Mouse (Mus musculus): ENCODE data around the gene Epx.
"Not testable (repeated sequence)": the region's sequence is repeated elsewhere in the genome, so short reads cannot be mapped to it uniquely, and the experiment has no call there.

Epx gene

DNA sequence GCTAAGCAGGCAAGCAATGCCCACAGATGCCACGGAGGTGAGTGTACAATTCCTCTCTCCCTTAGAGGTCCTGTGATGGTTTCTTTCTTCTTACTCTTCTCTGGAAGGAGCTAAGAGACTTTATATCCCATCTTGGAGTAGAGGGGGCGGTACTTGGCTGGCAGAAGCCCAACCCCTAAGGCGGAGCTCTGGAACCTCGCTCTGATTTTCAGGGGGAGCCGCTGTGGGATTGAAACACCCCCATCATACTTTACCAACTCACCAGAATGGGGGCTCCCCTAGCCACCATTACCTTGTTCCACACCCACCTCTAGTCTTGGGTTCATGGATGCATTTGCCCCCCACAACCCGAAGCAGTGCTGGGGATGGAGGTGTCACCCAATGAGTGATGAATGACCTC is at the start of gene Epx:
Gene Epx, minus strand, starts transcription at position 101 of the 400 bp plus-strand sequence.
- no peak for ATAC-seq (ENCODE audit: insufficient number of reproducible peaks, low FRiP score, low TSS enrichment)

DNA sequence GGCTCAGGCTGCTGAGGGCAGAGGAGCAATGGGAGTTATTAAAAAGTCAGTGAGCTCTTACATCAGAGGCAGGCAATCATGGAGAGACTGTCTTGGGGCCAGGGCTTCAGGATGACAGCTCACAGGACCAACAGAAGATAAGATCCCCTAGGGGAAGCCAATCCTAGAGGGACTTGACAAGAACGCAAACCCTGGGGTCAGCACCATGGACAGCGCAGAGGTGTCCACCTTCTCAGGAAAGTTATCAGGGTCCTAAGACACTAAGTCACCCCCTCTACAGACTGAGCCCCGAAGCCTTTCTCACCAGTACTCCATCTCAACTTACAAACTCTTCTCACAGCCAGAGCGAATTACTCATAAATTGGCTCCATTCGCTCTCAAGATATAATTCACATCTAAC is 45.6 kb upstream of the Epx start, which contains the start of gene Olfr464:
Gene Olfr464, minus strand, starts transcription at position 2 of the 400 bp plus-strand sequence.
- no peak for ATAC-seq (ENCODE audit: insufficient number of reproducible peaks, low FRiP score, low TSS enrichment)

DNA sequence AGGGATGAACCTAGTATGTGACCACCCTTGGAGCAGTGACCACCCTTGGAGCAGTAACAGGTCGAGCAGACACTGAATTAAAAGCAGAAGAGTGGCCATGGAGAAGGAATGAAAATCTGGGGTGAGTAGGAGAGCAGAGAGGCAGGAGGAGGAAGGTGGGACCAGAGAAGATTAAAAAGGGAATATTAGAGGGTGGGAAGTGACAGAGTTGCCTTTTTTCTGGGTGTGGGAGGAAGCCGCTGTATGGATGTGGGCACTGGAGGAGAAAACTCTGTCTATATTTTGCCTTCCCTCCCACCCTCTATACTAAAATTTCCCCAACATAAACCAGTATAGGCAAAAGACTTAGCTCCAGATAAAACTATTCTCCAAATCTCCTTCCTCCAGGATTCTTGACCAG is 45.0 kb upstream of the Epx start:
- no peak for ATAC-seq (ENCODE audit: insufficient number of reproducible peaks, low FRiP score, low TSS enrichment)

DNA sequence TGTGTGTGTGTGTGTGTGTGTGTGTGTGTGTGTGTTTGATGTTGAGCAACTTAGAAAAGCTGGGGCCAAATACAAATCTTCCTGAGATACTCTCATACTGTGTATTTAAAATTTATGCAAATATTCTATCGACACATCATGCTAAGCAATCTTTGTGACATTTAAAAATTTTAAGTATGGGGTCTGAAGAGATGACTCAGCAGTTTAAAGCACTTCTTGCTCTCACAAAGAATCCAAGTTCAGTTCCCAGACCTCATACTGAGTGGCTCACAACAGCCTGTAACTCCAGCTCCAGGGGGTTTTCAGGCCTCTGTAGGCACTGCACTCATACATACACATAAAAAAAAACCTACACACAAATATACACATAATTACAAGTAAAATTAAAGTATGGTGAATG is 40.7 kb upstream of the Epx start:
- no peak for ATAC-seq (ENCODE audit: insufficient number of reproducible peaks, low FRiP score, low TSS enrichment)

DNA sequence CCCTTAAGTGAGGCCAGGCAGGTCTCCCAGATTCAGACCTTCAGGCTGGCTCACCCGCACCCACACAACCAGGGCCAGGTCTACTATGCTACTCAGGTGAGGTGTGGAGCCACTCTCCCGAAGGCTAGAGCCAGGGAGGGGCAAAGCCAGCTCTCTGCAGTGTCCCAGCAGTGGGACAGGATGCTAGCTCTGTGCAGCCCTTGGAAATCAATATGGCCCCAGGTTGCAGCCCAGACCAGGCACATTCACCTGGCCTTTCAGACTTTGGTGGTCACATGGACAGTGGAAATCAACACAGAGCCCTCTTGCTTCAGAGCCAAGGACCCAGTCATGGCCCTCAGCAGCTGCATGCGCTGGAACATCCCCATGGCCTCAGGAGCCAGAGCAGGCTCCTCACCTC is 29.0 kb upstream of the Epx start:
- ATAC-seq (ENCODE audit: insufficient number of reproducible peaks, low FRiP score, low TSS enrichment) = no peak

GRCm38 (mm10) chr11:87897287-87897686 is 22.0 kb upstream of the Epx start, which contains the start of gene Olfr463:
Olfr463 (minus strand) TSS chr11:87897387.
- no peak for ATAC-seq (ENCODE audit: insufficient number of reproducible peaks, low FRiP score, low TSS enrichment)

GRCm38 (mm10) chr11:87892168-87892567 is 16.8 kb upstream of the Epx start, which contains the start of gene Olfr462:
Olfr462 (minus strand) TSS chr11:87892268.
- no peak for ATAC-seq (ENCODE audit: insufficient number of reproducible peaks, low FRiP score, low TSS enrichment)

- ATAC-seq (ENCODE audit: insufficient number of reproducible peaks, low FRiP score, low TSS enrichment) = no peak
Measured at GRCm38 (mm10) chr11:87884856-87885255, 9.5 kb upstream of the Epx start.

GRCm38 (mm10) chr11:87883493-87883892 is 8.2 kb upstream of the Epx start:
- ATAC-seq (ENCODE audit: insufficient number of reproducible peaks, low FRiP score, low TSS enrichment) = no peak

DNA sequence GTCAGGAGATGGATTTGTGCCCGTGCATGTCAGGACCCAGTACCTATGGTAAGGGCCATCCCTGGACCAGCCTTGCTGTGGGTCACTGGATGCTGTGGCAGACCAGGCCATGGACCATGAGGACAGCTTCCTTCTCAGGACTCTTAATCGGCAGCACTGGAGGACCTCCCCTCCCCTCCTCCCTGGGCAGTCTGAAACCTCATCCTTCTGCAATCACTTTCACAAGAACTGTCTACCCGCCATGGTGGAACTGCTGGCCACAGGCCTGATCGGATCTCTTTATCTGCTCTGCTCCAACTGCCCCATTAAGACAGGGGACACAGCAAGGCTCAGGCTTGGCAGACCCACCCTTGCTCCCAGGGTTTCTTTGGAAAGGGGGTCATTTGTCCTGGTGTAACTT is 6.4 kb upstream of the Epx start:
- no peak for ATAC-seq (ENCODE audit: insufficient number of reproducible peaks, low FRiP score, low TSS enrichment)

DNA sequence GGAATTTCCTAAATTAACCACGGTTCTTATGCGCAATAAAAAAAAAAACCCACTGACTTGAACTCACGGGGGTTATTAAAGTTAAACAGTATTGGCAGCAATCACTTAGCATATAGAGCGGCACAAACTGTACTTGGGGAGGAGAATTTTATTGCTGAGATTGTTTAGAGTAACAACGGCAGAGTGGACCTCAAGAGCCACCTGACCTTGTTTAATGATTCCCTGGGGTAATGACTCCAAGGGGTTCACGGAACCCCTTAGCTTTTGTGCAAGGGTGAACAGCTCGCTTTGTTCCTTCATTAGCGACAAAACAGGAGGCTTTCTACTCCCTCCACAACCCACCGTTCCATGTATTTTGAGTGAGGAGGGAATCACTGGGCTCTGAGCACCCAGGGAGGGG is 4.5 kb upstream of the Epx start:
- ATAC-seq (ENCODE audit: insufficient number of reproducible peaks, low FRiP score, low TSS enrichment) = no peak

DNA sequence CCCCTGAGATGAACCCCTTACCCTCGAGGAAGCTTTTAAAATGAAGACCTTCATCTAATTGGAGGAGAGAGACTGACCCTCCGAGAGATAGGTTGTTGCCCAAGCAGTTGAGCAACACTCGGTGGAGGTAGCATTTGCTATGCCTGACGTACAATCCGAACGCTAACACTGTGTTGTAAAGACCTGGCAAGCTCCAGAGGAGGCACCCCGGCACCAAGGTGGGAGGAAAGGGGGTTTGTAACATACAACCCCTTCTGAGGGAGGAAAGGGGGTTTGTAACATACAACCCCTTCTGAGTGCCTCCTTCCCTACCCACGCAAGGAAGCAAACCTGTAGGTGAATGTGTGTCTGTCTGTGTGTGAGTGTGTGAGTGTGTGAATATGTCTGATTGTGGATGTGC is 3.6 kb downstream of the Epx start:
- no peak for ATAC-seq (ENCODE audit: insufficient number of reproducible peaks, low FRiP score, low TSS enrichment)

- ATAC-seq (ENCODE audit: insufficient number of reproducible peaks, low FRiP score, low TSS enrichment) = no peak
Measured at GRCm38 (mm10) chr11:87870096-87870495, 5.2 kb downstream of the Epx start.

DNA sequence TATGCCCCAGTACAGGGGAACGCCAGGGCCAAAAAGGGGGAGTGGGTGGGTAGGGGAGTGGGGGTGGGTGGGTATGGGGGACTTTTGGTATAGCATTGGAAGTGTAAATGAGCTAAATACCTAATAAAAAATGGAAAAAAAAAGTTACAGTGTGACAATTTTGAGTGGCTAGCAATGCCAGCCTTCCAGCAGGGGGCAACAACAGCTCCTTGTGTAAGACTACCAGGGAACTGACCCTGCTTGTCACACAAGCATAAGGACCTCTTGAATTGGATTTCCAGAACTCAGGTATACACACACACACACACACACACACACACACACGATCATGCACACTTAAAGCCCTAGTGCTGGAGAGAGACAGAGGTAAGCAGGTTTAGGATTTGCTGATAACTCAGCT is 8.4 kb downstream of the Epx start:
- not testable (repeated sequence) for ATAC-seq (ENCODE audit: insufficient number of reproducible peaks, low FRiP score, low TSS enrichment)

DNA sequence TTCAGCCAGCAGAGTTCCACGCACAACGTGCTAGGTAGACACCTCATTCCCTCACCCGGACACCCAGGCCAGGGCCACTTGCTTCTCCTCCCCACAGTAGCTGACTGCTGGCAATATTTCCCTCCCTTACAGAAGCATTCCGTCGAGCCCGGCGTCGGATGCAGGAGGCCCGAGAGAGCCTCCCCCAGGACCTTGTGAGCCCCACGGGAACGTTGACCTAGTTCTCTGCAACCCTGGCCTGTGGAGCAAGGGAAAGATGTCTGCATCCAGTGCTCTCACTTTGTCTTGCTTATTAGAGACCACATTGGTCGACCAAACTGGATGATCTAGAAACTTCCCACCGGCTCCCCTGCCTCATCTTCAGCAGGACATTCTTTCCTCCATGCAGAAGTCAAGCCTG is 12.5 kb downstream of the Epx start:
- ATAC-seq (ENCODE audit: insufficient number of reproducible peaks, low FRiP score, low TSS enrichment) = no peak

DNA sequence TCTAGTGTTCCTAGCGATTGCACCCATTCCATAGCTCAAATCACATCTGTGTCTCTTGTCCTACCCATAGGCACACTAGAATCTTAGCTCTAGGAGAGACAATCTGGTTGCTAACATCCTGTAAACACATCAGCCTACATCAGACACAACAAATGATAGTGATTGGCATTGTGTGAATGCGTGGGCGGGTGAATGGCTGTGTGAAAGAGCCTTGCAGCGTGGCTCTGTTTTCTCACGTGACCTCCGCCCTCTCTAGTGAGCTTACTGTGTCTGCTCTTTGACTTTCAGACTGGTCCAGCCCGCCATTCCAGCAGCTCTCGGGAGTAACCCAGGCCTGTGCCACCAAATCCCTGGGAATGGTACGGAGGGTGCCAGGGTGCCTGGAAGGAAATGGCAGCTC is 14.9 kb downstream of the Epx start:
- no peak for ATAC-seq (ENCODE audit: insufficient number of reproducible peaks, low FRiP score, low TSS enrichment)

GRCm38 (mm10) chr11:87859273-87859672 is 16.1 kb downstream of the Epx start:
- no peak for ATAC-seq (ENCODE audit: insufficient number of reproducible peaks, low FRiP score, low TSS enrichment)

GRCm38 (mm10) chr11:87854550-87854949 is 20.8 kb downstream of the Epx start:
- no peak for ATAC-seq (ENCODE audit: insufficient number of reproducible peaks, low FRiP score, low TSS enrichment)

GRCm38 (mm10) chr11:87853597-87853954 is 21.8 kb downstream of the Epx start:
- no peak for ATAC-seq (ENCODE audit: insufficient number of reproducible peaks, low FRiP score, low TSS enrichment)

DNA sequence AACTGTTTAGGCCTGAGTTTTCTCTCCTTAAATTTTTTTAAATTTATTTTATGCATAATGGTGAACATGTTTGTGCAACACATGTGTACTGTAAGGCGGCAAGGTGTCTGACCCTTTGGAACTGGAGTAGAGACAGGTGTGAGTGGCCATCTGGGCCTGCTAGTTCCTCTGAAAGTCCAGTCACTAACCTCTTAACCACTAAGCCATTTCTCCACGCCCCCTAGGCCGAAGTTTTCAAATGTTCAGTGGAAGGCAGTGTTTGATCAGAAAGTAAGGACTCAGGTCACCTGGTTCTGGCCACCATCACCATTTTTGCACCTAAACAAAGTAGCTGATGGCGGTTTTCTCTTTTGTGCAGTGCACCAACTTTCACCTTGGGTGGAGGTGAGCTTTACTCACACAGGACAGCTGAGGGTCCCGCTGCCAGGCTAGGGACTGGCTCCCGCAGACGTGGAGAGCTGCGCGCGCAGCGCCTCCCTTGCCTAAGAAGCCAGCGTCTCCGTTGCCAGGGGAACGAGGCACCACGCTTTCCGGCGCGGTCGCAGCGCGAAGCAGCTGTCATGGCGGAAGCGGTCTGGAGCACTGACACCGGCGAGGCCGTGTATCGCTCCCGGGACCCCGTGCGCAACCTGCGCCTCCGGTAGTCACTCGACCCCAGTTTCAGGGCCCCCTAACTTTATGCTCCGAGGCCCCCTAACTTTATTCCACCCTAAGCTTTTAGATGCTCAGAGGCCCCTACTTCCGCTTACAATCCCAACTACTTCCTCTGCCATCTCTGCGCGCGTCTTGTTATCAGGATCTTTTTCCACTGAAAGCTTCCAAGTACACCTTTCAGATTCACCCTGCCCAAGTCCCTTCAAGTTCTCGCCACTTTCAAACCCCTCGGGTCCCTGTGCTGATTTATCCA is 22.4 kb downstream of the Epx start, which contains the start of gene Mks1:
Gene Mks1, plus strand, starts transcription at position 526 of the 907 bp plus-strand sequence.
- ATAC-seq (ENCODE audit: insufficient number of reproducible peaks, low FRiP score, low TSS enrichment) = peak; percentile 82; the same call in 1 of the 2 replicates

DNA sequence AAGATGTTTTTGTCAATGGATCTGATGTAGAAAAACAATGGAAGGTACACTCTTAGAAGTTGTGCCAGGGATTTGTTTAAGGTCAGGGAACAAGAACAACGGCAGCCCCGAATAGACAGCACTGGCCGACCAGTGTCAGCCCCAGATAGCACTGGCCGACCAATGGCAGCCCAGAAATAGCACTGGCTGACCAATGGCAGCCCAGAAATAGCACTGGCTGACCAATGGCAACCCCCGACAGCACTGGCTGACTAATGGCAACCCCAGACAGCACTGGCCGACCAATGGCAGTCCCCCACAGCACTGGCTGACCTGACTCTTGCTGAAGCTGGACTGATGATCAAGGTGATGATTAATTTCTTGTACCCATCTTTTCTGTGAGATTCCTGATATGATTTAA is 27.5 kb downstream of the Epx start:
- no peak for ATAC-seq (ENCODE audit: insufficient number of reproducible peaks, low FRiP score, low TSS enrichment)
